Mouse (Mus musculus) erythroblast, embryonic 14.5 days (primary cell): ENCODE results near the gene Otogl.

Experiments used
- GATA1 ChIP-seq: IDR thresholded peaks from 2 replicates; pipeline ENCODE4 v1.6.1; 2012; ENCODE audit warnings: low read length, inconsistent platforms, mixed read lengths
- TAL1 ChIP-seq: IDR thresholded peaks from 3 replicates; pipeline ENCODE4 v1.6.1; 2012; ENCODE audit warnings: low read length, inconsistent platforms, mixed read lengths

- TF ChIP-seq GATA1 (no peak), TAL1 (no peak)
Measured at GRCm38 (mm10) chr10:107930471-107931021, 18.6 kb upstream of the Otogl start.
